Mouse (Mus musculus): ENCODE results near the gene Washc2.
"Not testable (repeated sequence)": the region's sequence is repeated elsewhere in the genome, so short reads cannot be mapped to it uniquely, and the experiment has no call there.

Gene Washc2

DNA sequence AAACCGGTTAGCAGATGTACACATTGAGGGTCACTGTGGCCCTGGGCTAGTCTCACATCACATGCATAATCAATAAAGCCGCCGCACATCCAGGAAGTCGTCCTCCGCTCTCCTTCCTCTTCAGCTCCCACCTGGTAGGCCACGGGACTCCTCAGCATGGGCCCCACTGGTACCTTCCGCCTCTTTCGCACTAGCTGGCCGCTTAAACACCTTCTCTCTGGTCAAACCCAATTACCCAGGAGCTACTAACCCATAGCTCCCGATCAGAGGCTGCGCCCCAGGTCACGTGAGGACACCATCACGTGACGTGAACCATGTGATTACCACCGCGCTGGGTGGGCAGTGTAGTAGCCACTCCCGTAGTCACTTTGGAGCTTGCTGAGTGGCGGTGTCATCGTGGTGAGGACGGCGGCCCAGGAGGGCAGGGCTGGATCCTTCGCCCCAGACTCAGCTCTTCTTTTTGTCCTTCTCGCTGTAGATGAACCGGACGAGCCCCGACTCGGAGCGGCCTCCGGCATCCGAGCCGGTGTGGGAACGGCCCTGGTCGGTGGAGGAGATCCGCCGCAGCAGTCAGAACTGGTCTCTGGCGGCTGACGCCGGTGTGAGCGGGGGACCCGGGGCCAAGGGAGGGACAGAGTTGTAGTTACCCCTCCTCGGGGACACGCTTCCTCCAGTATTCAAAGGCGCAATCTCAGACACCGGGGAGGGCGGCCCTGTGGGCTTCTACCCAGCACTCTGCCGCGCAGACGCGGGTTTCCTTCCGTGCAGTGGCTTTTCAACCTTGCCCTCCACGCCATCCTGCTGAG, at the start of gene Washc2:
Washc2 (plus strand) TSS at position 310 of the 806 bp plus-strand sequence.
- DNase-seq: peak; percentile 96

DNA sequence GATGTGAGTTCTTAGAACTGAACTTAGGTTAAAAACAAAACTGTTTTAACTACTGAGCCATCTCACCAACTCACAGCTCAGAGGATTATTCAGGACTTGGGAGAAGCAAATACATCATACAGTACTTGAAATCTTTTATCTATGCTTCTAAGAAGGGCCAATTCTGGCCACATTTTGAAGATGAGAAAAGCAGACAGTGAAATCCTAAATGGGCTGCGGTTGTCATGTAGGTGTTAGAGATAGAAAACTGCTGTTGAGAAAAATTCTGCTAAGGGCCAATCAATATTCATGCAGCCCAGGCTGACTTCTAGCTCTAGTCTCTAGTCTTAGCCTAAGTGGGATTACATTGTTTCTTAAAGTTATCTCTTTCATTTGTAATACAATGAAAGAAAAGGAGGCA, 41.5 kb upstream of the Washc2 start:
- no peak for DNase-seq

DNA sequence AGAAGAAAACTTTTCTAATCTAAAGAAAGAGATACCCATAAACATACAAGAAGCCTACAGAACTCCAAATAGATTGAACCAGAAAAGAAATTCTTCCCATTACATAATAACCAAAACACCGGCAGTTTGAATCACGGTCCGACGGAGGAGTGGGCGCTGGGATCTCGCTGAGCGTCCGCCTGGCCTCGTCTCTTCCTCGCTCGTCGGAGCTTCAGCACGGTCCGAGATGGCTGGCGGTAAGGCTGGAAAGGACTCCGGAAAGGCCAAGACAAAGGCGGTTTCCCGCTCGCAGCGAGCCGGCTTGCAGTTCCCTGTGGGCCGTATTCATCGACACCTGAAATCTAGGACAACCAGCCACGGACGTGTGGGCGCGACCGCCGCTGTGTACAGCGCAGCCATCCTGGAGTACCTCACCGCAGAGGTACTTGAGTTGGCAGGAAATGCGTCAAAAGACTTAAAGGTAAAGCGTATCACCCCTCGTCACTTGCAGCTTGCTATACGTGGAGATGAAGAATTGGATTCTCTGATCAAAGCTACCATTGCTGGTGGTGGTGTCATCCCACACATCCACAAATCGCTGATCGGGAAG, 34.2 kb upstream of the Washc2 start:
- peak; percentile 56 for DNase-seq

- no peak for DNase-seq
These were observed 29.5 kb upstream of the Washc2 start for GRCm38 (mm10) chr6:116178376-116178775.

DNA sequence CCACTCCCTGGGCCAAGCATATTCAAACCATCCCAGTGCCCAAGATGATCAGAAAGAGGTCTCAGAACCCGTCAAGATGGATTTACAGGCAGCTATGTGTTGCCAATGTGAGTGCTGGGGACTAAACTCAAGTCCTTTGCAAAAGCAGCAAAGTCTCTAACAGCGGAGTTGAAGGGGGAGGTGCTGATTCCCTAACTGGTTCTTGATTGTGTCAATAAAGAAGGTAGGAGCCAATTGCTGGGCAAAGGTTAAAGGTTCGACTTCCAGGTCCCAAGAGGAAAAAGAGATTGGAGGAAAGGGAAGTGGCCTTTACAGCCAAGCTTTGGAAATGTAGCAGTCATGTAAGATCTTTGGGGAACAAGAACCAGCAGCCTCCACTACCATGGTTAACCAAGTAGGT, 27.1 kb upstream of the Washc2 start:
- no peak for DNase-seq

DNA sequence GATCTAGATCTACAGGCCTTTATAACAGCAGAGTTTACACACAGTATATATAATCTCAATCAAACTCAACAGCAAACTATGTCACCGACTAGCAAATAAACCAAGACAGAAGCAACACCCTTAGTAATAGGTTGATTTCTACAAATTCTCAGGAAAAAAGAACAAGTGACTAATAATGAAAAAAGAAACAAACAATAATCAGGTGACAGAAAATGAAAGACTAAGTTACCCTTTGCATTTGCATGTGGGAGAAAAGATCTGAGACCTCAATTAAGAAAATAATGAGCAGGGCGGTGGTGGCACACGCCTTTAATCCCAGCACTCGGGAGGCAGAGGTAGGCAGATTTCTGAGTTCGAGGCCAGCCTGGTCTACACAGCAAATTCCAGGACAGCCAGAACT, 24.3 kb upstream of the Washc2 start:
- DNase-seq: no peak

- DNase-seq: no peak
These were observed 21.4 kb upstream of the Washc2 start for GRCm38 (mm10) chr6:116186485-116186884.

- DNase-seq: no peak
These were observed 18.4 kb upstream of the Washc2 start for GRCm38 (mm10) chr6:116189417-116189816.

- no peak for DNase-seq
These were observed 15.0 kb upstream of the Washc2 start for GRCm38 (mm10) chr6:116192809-116193311.

DNA sequence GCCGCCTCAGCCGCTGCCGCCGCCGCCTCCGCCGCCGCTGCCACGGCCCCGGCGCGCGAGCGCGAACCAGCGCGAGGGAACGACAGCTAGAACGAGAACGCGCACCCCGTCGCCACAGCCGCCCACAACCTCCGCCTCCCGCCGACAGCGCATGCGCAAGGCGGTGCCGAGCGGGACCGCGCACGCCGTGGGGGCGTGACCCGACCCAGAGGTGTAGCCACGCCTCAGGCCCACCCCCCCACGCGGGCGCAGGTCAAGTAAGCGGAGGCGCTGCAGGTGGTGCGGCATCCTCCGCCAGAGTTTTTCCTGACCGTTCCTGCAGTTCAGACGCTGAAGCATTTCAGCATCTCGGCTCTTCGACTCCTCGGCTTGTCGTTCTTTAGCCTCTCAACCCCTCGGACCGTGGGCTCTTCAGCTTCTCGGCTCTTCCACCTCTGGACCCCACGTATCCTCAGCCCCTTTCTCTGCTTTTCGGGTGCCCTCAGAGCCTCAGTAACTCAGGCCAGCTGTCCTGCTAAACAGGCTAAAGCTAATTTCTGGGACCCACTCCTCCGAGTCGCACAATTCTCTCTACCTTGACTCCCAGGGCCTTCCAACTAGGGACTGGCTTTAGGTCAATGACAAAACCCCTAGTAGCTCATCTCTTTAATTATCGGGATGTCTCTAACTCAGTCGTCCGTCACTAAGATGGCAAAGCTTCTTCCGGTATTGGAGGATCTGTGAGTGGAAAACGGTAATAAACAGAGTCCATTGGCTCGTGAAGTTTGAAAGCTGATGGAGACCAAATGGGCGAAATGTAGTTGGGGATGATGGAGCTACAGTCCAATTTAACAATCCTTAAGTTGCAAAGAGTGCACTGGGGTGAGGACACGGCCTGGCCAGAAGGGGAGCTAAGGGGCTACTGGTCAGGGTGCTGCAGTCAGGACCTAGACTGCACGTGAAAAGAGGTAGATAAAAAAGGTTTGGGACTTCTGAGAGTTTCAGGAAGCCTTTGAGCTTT, 14.1 kb upstream of the Washc2 start, which contains the start of gene Tmcc1:
Tmcc1 (minus strand) TSS at position 93 of the 1,000 bp plus-strand sequence.
- peak; percentile 98 for DNase-seq

DNA sequence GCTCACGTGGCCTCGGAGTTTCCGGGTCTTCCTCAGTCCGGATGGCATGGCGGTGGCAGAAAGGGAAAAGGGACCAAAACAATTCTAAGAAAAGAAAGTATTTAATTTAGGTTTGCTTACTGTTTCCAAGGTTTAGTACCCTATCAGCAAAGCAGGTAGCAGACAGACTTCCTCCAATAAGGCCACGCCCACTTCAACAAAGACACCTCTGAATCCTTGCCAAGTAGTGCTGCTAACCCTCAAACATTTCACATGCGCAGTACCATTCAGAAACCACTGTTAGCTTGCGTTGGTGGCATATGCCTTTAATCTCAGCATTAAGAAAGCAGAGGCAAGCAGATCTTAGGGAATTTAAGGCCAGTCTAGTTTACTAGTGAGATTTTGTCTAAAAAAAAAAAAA, 12.0 kb upstream of the Washc2 start:
- DNase-seq: no peak

GRCm38 (mm10) chr6:116198173-116198572, 9.7 kb upstream of the Washc2 start:
- DNase-seq: no peak

DNA sequence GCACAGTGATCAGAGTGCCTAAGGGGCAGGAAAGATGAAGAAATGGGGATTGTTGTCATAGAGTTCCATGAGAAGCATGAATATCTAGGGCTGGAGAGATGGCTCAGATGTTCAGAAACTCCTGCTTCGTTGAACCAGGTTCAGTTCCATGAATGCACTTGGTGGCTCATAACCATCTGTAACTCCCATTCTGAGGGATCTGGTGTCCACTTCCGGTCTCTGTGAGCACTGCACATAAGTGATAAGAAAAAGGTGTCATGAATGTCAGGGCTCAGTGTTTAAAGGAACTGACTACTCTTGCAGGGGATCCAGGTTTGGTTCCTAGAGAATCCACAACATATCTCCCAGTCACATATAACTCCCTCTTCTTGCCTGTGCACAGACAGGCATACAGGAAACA, 8.2 kb upstream of the Washc2 start:
- DNase-seq: no peak

DNA sequence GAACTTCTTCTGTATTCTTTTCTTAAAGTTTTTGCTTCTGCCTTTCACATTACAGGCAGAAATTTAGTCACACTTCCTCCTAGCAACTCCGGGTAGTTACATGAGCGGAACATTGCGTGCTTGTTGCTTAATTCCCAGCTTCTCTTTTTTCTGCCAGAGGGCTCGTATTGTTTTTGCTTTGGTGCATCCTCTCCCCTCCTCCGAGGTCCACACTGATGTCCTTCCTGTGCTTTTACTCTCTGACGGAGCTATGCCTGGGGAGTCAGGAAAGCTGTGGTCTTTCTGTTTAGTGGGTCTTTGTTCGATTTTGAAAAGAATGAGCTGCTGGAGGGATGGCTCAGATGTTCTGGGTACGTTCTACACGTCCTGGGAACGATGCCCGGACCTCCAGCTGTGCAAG, 19.9 kb downstream of the Washc2 start:
- DNase-seq: no peak

DNA sequence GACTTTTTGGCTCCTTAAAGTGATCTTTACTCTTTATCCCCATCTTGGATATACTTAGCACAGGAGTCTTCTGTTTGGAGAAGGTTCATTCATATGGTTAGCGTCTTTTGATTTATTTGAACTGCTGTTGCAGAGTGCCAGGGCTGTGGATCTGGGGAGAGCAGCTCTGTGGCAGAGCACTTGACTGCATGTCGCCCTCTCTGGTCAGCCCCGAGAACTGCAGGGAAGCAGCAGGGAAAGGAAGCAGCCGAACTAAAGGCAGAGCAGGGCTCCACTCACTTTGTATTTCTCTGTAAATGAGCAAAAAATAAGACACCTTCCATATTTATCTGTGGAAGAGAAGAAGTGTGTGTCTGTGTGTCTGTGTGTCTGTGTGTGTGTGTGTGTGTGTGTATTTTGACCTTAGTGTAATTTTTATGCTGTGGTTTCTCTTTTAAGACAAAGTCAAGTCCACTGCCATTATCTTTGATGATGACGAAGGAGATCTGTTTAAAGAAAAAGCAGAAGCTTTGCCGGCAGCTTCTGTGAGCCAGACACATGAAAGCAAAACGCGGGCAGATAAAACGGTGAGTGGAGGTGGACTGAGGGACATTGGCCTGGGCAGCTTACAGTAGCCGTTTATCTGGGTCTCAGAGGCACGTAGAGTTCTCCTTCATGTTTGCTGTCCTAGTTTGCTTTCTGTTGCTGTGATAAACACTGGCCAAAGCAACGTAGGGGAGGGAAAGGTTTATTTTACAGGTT, 21.1 kb downstream of the Washc2 start:
- peak; percentile 55 for DNase-seq

GRCm38 (mm10) chr6:116234821-116235220, 27.0 kb downstream of the Washc2 start:
- DNase-seq: not testable (repeated sequence)

GRCm38 (mm10) chr6:116235336-116235735, 27.5 kb downstream of the Washc2 start:
- DNase-seq: peak; percentile 20

GRCm38 (mm10) chr6:116238083-116238482, 30.2 kb downstream of the Washc2 start:
- no peak for DNase-seq

DNA sequence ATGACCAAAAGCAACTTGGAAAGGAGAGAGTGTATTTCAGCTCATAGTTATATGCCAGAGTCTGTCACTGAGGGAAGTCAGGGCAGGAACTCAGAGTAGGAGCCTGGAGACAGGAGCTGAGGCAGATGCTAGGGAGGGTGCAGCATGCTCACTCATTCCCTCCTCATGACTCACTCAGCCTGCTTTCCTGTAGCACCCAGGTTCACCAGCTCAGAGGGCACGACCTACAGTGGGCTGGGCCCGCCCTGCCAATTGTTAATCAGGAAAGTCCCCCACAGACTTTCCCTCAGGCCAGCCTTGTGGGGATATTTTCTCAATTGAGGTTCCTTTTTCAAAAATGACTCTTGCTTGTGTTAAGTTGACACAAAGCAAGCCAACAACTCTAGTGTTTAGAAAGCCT, 32.5 kb downstream of the Washc2 start:
- no peak for DNase-seq

DNA sequence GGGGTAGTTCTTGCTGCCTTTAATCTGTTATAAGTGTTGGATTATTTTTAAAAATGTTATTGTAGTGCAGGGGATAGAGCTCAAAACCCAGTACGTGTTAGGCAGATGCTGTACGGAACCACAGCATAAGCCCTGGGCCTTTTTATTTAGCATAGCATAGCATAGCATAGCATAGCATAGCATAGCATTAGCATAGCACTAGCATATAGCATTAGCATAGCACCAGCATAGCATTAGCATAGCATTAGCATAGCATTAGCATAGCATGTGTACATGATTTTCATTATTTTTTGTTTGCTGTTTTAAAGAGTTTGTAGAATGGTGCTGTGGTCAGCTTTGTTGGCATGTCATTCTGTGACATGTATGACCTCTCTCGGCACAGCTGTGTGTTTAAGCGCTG, 51.8 kb downstream of the Washc2 start:
- no peak for DNase-seq

- no peak for DNase-seq
These were observed 52.6 kb downstream of the Washc2 start for GRCm38 (mm10) chr6:116260481-116260880.

DNA sequence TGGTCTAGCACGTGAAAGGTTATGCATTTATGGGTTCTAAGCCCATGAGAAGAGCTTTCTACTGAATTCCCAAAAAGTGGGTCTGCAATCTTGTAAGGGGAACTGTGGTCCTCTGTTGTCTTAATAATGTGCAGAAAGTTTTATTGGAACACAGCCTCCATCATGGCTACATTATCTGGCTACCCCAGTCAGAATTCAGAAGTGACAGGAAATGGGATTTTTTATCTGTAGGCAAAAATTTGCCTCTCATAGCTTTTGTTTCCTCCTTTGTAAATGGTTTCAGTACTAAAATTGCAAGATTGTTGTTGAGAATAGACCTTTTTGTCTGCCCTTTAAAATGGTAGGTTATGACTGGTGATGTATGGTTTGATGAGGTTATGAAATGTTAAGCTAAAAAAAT, 55.0 kb downstream of the Washc2 start:
- DNase-seq: no peak
